Mouse (Mus musculus): ENCODE results near the gene Ddx10. TPM values are rescaled to one million over a fixed set of nuclear protein-coding genes. Genes with fewer than 3 reads are reported as not detected.

The Ddx10 gene
- polyA plus RNA-seq, 2 experiments: 14.3 to 26.9 TPM

- no peaks in the 10 kb centered on the region for H3K36me3 ChIP-seq (ENCODE audit: control insufficient read depth, insufficient read depth, low read length)
- no peak overlapping the region for H3K4me2 ChIP-seq (replicated peaks; ENCODE audit: low read depth, low read length, severe bottlenecking)
- no peak for DNase-seq (ENCODE audit: low spot score)
- WGBS: 64% methylated on average over 3 of the region's 3 CpGs
- H3K9ac ChIP-seq (ENCODE audit: low read depth, low read length, severe bottlenecking): no peak overlapping the region
- no peaks in the 10 kb centered on the region for H3K27me3 ChIP-seq (ENCODE audit: control insufficient read depth, insufficient read depth, low read length)
- no peak for ATAC-seq (ENCODE audit: low FRiP score, low read depth)
- H3K4me3 ChIP-seq (replicated peaks; ENCODE audit: low read length): no peak overlapping the region
- no peaks in the 10 kb centered on the region for H3K4me1 ChIP-seq (ENCODE audit: control insufficient read depth, insufficient read depth, low read length)
- TF ChIP-seq POLR2A (IDR thresholded peaks at IDR 0.05; ENCODE audit: borderline replicate concordance, extremely low read depth, insufficient read depth, insufficient read length): no peak
- H3K27ac ChIP-seq (replicated peaks; ENCODE audit: low read depth, low read length): no peak overlapping the region
- no peaks in the 10 kb centered on the region for H3K9me3 ChIP-seq (ENCODE audit: control insufficient read depth, low read length)
Measured at GRCm38 (mm10) chr9:53055306-53055705, 192.5 kb downstream of the Ddx10 start.

Other genes with a start within 250 kb of the Ddx10 start
- 0.29 and 0.47 TPM in 2 replicates for gene Exph5, start 53.6 kb upstream of the Ddx10 start, polyA plus RNA-seq (2012; rRNA removed)
- 1.9 and 2.3 TPM in 2 replicates for gene Exph5, start 53.6 kb upstream of the Ddx10 start, polyA plus RNA-seq (2014; fragmentation: Nextera tagmentation; extraction: Ambion mirVana)
- 10.1 and 13.6 TPM in 2 replicates for gene Kdelc2, start 136.0 kb upstream of the Ddx10 start, polyA plus RNA-seq (2012; rRNA removed)
- gene Kdelc2, start 136.0 kb upstream of the Ddx10 start, polyA plus RNA-seq (2014; fragmentation: Nextera tagmentation; extraction: Ambion mirVana): 22.8 and 23.9 TPM in 2 replicates
- gene 4930550C14Rik, start 154.3 kb upstream of the Ddx10 start, polyA plus RNA-seq (2012; rRNA removed): 0.49 and 0.80 TPM in 2 replicates
- gene 4930550C14Rik, start 154.3 kb upstream of the Ddx10 start, polyA plus RNA-seq (2014; fragmentation: Nextera tagmentation; extraction: Ambion mirVana): 1.3 TPM in 2 replicates

Measured in limb, embryonic 14.5 days (tissue).